Mouse (Mus musculus) midbrain, embryonic 10.5 days (tissue): Measurements from ENCODE around the gene Hip1. TPM values are rescaled to one million over a fixed set of nuclear protein-coding genes. Genes with fewer than 3 reads are reported as not detected.
A peak's percentile ranks its signal among the peaks of the same experiment; 100 is the strongest.

Source experiments
- DNase-seq: peaks from one replicate; pipeline ENCODE4 v3.0.0-alpha.2; 2017; ENCODE audit warnings: low spot score
- H3K27ac ChIP-seq: fragments of 300-500 bp; sonication (generic); replicated peaks from 2 replicates; pipeline ENCODE4 v1.5.1; 2016; ENCODE audit warnings: mild to moderate bottlenecking
- H3K27me3 ChIP-seq: fragments of 300-500 bp; sonication (generic); 2 replicates; pipeline ENCODE4 v1.6.1; 2016; ENCODE audit warnings: low read depth, mild to moderate bottlenecking; ENCODE audit not compliant: poor library complexity, severe bottlenecking
- H3K36me3 ChIP-seq: fragments of 300-500 bp; sonication (generic); 2 replicates; pipeline ENCODE4 v1.6.1; 2016; ENCODE audit warnings: mild to moderate bottlenecking, moderate library complexity
- H3K4me1 ChIP-seq: fragments of 300-500 bp; sonication (generic); 2 replicates; pipeline ENCODE4 v1.6.1; 2016
- H3K4me3 ChIP-seq: fragments of 300-500 bp; sonication (generic); 2 replicates; pipeline ENCODE4 v1.5.1; 2016; ENCODE audit warnings: mild to moderate bottlenecking, moderate library complexity
- H3K9me3 ChIP-seq: fragments of 300-500 bp; sonication (generic); replicated peaks from 2 replicates; pipeline ENCODE4 v1.6.1; 2016; ENCODE audit warnings: mild to moderate bottlenecking
- WGBS: fragments of 180-500 bp; shearing (Covaris S2); methylation state at CpG from one replicate; pipeline ENCODE4 v1.1.7; 2016; 5-methylcytosine and 5-hydroxymethylcytosine counted together
- polyA plus RNA-seq: library from polyadenylated mRNA; unstranded; fragments of >200 nt; fragmentation: Nextera tagmentation; extraction: Ambion mirVana; gene quantifications from 2 replicates; pipeline ENCODE4 v1.2.1, GENCODE M21; 2016

Gene Hip1
- 64.9 and 73.0 TPM in 2 replicates for polyA plus RNA-seq

DNA sequence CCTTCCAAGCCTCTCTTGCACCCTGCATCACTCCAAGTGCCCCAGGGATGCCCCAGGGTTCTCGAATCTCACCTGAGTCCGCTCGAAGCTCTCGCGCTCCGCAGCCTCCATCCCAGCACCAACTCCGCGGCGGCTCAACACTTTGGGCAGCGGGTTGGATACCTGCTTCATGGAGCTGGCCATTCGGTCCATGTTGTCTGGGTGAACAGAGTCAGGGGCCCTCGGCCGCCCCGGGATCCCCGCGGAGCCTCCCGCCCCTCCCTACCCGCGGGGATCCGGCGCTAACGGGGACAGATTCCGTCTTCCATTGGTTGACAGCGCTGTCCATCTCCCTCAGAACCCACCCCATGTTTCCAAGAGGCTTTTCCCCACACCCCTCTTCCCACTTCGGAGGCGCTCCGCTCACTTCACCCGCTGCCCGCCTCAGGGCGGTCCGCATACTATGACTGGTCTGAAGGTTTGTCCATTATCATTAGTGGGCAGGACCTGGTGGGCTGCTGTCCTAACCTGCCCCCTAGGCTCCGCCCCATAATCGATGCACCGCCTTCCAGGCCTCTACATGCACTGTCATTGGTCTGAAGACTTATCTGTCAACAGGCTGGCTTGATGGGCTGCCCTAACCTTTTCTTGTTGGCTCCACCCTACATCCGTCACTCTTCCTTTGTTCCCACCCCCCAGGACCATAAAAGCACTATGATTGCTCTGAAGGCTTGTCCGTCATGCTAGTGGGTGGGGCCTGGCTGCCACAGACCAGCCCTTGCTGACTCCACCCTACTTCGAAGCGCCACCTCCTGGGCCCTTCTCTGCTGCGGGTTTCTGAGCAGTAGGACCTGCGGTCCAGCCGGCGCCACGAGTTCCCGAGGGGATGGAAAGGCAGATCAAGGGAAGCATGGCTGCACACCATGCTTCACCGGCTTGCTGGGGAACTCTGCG, at the start of gene Hip1:
TSS of gene Hip1 (minus strand) at position 256 of the 933 bp plus-strand sequence.
- Histone ChIP-seq H3K4me1 (peaks cover 23% of the 10 kb centered on the region), H3K9me3 (no peaks in the 10 kb centered on the region), H3K27ac (peak within 1 kb of the TSS; percentile 86), H3K4me3 (peak within 1 kb of the TSS; percentile 79), H3K36me3 (no peaks in the 10 kb centered on the region), H3K27me3 (peaks cover 28% of the 10 kb centered on the region)
- DNase-seq = peak; percentile 98
- under 1% methylated on average over 46 of the region's 46 CpGs for WGBS

DNA sequence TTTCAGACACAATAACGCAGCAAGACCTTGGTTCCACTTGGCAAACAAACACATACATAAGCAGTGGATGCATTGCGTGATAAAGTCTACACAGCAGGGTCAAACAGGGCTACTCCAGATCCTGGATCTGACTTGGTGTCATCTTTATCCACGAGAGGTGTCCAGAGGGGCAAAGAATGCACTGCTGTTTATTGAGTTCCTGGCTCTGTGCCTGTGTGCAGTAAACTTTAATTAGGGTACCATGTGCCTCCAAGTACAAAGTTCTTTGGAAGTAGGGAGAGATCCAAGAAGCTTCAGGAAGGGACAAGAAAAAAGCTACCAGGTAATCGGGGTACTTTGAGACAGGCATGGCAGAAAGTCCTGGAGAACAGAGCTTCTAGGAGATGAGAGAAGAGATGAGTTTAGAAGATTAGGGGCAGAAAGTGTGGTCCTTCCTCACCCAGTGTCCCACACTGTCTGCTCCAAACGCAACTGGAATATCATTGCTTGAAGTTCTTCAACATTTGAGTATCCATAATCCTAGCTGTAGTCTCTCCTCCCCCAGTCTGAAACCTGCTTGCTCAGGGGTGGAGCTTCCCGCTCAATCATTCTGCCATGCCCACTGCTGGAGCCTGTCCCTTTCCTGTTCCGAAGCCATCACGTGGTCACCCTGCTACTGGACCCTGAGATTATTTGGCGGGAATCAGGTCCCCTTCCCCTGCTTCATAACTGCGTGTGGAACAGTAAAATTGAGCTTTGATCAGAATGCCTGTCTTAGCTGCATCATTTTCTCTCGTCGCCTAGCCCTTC, 45.3 kb upstream of the Hip1 start:
- H3K36me3 ChIP-seq = no peaks in the 10 kb centered on the region
- 81% methylated on average over 12 of the region's 12 CpGs for WGBS
- H3K4me3 ChIP-seq = no peak overlapping the region
- no peak overlapping the region for H3K27ac ChIP-seq
- H3K27me3 ChIP-seq = no peaks in the 10 kb centered on the region
- H3K9me3 ChIP-seq = peaks cover 8% of the 10 kb centered on the region; the same call in 1 of the 2 replicates
- no peaks in the 10 kb centered on the region for H3K4me1 ChIP-seq
- DNase-seq = no peak

DNA sequence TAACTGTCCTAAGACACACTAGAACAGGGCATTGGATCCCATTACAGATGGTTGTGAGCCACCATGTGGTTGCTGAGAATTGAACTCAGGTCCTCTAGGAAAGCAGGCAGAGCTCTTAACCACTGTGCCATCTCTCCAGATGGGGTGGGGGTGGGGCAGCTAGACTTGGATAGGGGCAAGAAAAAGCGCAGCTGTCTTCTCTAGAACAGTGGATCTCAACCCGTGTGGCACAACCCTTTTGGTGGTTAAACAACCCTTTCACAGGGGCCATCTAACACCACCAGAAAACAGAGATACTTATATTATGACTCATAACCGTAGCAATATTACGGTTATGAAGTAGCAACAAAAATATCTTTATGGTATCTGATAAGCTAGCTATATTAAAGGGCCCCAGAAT, 42.8 kb upstream of the Hip1 start:
- Histone ChIP-seq H3K36me3 (no peaks in the 10 kb centered on the region), H3K27ac (no peak overlapping the region), H3K27me3 (no peaks in the 10 kb centered on the region), H3K9me3 (peaks cover 8% of the 10 kb centered on the region; the same call in 1 of the 2 replicates), H3K4me3 (no peak overlapping the region), H3K4me1 (no peaks in the 10 kb centered on the region)
- DNase-seq = no peak
- 91% methylated on average over 4 of the region's 4 CpGs for WGBS

DNA sequence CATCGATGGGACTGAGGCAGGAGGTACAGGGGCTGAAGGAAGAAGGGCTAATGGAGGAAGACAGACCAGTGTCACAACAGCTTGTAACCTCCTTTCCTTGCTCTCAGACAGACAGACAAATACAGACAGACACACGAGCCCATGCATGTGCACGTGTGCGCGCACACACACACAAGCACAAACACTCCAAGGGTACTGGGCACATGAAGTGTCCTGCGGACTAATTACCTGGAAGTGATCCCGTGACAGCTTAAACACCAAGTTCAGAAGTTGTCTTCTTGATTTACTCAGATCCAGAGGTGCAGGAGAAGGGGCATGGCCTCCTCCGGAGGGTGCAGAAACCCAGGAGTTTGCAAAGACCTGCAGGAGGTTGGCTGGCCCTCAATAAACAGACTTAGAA, 40.8 kb upstream of the Hip1 start:
- no peak for DNase-seq
- H3K4me1 ChIP-seq = no peaks in the 10 kb centered on the region
- WGBS = 94% methylated on average over 8 of the region's 8 CpGs

DNA sequence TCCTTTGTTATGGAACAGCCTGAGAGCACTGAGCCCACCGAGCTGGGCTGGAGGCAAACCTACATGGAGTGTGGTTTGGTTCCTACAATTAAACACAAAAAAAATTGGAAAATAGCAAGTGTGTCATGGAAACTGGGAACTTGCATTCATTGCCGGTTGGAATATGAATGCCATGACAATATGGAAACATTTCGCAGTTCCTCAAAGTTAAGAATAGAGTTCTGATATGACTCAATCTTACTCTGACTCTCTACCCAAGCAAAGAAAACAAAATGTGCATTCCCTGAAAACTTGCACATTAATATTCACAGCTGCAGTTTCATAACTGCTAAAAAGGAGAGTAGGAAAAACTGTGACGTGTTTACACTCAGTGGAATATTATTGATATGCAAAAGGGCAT, 37.4 kb upstream of the Hip1 start:
- DNase-seq = no peak
- 89% methylated on average over 4 of the region's 4 CpGs for WGBS
- H3K27ac ChIP-seq = no peak overlapping the region

More for the DNA sequence above, 40.8 kb upstream of the Hip1 start:
- H3K27me3 ChIP-seq = no peaks in the 10 kb centered on the region
- no peak overlapping the region for H3K27ac ChIP-seq
- H3K36me3 ChIP-seq = no peaks in the 10 kb centered on the region
- no peak overlapping the region for H3K4me3 ChIP-seq
- peaks cover 8% of the 10 kb centered on the region; the same call in 1 of the 2 replicates for H3K9me3 ChIP-seq

DNA sequence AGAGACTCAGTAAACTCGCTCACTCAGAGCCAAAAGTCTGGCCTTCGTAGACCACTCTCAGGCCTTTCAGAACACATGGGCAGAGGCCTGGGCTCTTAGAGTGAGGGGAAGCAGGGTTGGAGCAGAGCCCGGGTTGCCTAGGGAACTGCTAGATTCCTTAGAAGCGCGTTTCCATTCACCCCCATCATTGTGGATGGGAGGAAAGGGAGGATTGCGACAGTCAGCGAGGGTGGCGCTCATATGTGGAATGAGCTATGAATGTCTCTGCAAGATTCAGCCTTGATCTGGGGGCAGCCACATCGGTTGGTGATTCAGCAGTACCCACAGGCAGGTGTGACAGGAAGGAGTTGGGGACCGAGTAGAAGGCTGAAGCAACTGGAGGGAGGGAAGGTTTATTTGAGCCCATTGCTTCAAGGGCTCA, 34.4 kb upstream of the Hip1 start:
- no peak for DNase-seq
- Histone ChIP-seq H3K27me3 (no peaks in the 10 kb centered on the region), H3K4me1 (no peaks in the 10 kb centered on the region), H3K4me3 (no peak overlapping the region), H3K27ac (no peak overlapping the region), H3K9me3 (peaks cover 6% of the 10 kb centered on the region; the same call in 1 of the 2 replicates), H3K36me3 (no peaks in the 10 kb centered on the region)
- WGBS = 82% methylated on average over 10 of the region's 10 CpGs

More for the DNA sequence above, 37.4 kb upstream of the Hip1 start:
- Histone ChIP-seq H3K4me1 (no peaks in the 10 kb centered on the region), H3K9me3 (peaks cover 6% of the 10 kb centered on the region; the same call in 1 of the 2 replicates), H3K27me3 (no peaks in the 10 kb centered on the region), H3K36me3 (no peaks in the 10 kb centered on the region), H3K4me3 (no peak overlapping the region)

DNA sequence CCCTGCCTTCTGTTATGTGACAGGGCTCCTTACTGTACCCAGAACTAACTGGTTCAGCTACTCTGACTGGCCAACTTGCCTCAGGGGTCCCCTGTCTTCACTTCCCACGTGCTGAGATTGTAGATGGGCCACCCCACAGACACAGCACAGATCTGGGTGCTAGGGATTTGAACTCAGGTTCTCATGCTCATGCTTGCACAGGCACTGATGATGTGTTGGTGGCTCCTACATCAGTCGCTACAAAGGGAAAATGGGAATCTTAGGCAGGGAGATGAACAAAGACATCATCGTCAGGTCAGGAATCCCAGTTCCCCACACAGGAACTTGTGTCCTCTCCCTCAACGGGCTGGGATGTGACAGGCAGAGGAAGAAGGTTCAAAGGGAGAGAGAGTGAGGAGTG, 31.1 kb upstream of the Hip1 start:
- 77% methylated on average over 4 of the region's 4 CpGs for WGBS
- Histone ChIP-seq H3K4me1 (no peaks in the 10 kb centered on the region), H3K27me3 (no peaks in the 10 kb centered on the region), H3K27ac (no peak overlapping the region), H3K36me3 (no peaks in the 10 kb centered on the region), H3K9me3 (peaks cover 6% of the 10 kb centered on the region; the same call in 1 of the 2 replicates), H3K4me3 (no peak overlapping the region)
- no peak for DNase-seq

DNA sequence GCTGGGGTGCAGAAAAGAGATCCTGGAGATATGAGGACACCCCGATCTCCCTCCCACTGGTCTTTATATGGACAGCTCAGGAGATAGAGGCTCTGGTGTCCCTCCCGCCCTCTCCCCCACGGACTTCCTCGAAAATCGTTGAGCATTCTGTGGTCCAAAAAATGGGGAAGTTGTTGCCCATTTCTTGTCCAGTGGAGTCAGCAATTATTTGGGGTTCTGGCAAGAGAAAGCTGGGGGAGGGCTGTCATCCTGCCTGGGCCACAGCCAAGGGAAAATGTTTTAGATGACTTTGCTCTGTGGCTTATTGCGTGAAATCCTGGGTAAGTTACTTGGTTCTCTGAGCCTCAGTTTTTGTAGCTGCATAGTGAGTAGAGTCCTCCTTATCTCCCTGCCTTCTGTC, 28.1 kb upstream of the Hip1 start, which contains the start of gene Ccl24:
TSS of gene Ccl24 (minus strand) at position 44 of the 400 bp plus-strand sequence.
- Histone ChIP-seq H3K27me3 (no peaks in the 10 kb centered on the region), H3K4me3 (no peak within 1 kb of the TSS), H3K4me1 (no peaks in the 10 kb centered on the region), H3K27ac (no peak within 1 kb of the TSS), H3K36me3 (no peaks in the 10 kb centered on the region), H3K9me3 (no peaks in the 10 kb centered on the region)
- 88% methylated on average over 6 of the region's 6 CpGs for WGBS
- no peak for DNase-seq

DNA sequence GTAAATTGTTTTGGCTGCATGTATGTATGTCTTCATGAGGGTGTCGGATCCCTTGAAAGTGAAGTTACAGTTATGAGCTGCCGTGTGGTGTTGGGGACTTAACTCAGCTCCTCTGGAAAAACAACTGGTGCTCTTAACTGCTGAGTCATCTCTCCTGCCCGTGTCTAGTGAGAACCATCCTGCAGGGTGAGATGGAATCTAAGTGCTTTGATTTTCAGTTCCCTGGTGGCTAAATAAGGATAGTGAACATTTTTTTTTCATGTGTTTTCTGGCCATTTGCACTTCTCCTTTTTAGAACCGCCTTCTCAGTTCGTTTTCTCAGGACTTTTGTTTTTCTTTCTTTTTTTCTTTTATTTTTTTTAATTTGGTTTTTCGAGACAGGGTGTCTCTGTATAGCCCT, 23.8 kb upstream of the Hip1 start:
- Histone ChIP-seq H3K9me3 (no peaks in the 10 kb centered on the region), H3K4me1 (no peaks in the 10 kb centered on the region), H3K27me3 (no peaks in the 10 kb centered on the region), H3K36me3 (no peaks in the 10 kb centered on the region), H3K27ac (no peak overlapping the region), H3K4me3 (no peak overlapping the region)
- DNase-seq = no peak
- 72% methylated on average over 6 of the region's 6 CpGs for WGBS

DNA sequence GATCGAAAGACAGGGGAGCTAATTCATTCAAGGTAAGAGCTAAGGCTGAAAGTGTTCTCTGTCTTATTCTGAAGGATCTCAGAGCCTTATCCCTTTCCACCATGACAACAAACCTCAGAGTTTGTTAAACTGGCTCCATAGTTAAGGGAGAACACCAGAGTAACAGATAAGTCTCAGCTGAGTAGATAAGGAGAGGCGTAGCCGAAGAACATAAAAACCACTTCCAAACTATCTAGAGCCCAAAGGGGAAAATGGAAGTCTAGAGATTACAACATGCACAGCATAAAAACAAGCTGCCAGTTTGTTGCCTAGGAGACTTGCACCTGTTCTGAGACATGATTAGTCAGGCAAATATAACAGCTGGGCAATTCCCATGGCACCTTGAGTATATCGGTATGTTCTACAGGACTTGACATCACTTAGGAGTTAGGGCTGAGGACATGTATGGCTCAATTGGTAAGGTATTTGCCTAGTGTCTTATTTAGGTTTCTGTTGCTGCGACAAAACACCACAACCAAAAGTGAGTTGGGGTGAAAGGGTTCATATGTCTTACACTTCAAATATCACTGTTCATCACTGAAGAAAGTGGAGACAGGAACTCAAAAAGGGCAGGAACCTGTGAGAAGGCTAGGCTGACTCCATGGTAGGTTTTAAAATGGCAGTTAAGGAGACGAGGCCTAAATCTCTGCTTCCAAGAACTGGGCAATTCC, 22.8 kb upstream of the Hip1 start:
- H3K36me3 ChIP-seq = no peaks in the 10 kb centered on the region
- H3K4me1 ChIP-seq = no peaks in the 10 kb centered on the region
- H3K9me3 ChIP-seq = no peaks in the 10 kb centered on the region
- DNase-seq = no peak
- no peak overlapping the region for H3K4me3 ChIP-seq
- WGBS = 92% methylated on average over 6 of the region's 6 CpGs
- no peaks in the 10 kb centered on the region for H3K27me3 ChIP-seq
- H3K27ac ChIP-seq = no peak overlapping the region

DNA sequence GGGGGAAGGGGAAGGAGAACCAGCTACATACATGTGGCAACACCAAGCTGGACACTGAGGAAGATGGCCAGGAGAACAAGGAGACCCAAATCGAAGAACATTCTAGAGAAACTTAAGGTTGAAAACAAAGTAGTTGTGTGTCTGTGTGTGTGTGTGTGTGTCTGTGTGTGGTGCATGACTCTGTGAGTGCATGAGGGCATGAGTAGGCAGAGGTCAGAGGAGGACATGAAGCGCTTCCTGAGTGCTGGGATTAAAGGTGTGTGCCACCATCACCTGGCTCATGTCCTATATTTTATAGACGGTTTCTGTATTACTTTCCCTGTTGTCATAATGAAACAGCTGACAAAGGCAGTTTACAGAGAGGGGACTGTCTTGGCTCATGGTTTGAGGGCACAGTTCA, 18.5 kb upstream of the Hip1 start, which contains the start of gene Ccl26:
TSS of gene Ccl26 (minus strand) at position 101 of the 400 bp plus-strand sequence.
- DNase-seq = no peak
- H3K27me3 ChIP-seq = no peaks in the 10 kb centered on the region
- no peak within 1 kb of the TSS for H3K27ac ChIP-seq
- no peak within 1 kb of the TSS for H3K4me3 ChIP-seq
- H3K4me1 ChIP-seq = no peaks in the 10 kb centered on the region
- H3K36me3 ChIP-seq = no peaks in the 10 kb centered on the region
- no peaks in the 10 kb centered on the region for H3K9me3 ChIP-seq
- 88% methylated on average over 3 of the region's 3 CpGs for WGBS

DNA sequence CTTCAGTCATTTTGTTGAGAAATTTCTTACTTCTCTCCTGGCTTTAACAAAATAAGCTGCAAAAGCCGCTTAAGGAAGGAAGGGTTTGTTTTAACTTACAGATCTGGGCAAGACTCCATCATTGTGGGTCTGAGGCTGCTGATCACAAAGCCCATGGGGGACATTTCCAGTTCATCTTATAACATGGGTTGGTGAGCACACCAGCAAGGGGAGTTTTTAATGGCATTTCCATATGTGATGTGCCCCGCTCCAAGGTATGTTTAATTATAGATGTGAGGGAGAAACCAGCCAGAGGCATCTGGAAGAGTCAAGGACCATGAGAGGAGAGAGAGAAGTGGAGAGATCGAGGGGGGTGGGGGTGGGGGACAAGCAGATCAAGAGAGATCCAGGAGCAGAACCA, 12.8 kb upstream of the Hip1 start:
- Histone ChIP-seq H3K27ac (no peak overlapping the region), H3K4me3 (no peak overlapping the region)

More for the DNA sequence above, 12.8 kb upstream of the Hip1 start:
- DNase-seq = no peak
- WGBS = 81% methylated on average over 3 of the region's 3 CpGs
- Histone ChIP-seq H3K9me3 (no peaks in the 10 kb centered on the region), H3K4me1 (no peaks in the 10 kb centered on the region; the same call in 1 of the 2 replicates), H3K36me3 (no peaks in the 10 kb centered on the region), H3K27me3 (no peaks in the 10 kb centered on the region)
